Mouse (Mus musculus): ENCODE results near the gene A530032D15Rik.
"Not testable (repeated sequence)": the region's sequence is repeated elsewhere in the genome, so short reads cannot be mapped to it uniquely, and the experiment has no call there.

DNA sequence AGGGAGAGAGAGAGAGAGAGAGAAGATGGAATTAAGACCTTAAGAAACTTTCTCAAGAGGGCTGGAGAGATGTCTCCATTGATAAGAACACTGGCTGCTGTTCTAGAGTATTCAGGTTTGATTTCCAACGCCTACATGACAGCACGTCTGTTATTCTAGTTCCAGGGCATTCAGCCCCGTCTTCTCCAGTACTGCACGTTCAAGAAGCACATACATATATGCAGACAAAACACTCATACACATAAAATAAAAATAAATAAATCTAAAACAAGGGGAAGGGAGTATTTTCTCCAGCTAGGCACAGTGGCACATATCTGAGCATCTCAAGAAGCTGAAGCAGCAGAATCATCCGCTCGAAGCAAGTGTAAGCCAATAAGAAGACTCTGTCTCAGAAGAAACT, 73.9 kb downstream of the A530032D15Rik start:
- not testable (repeated sequence) for TF ChIP-seq GATA1, TAL1 (IDR thresholded peaks at IDR 0.05; ENCODE audit: low read length)

All from erythroblast, embryonic 14.5 days (primary cell).